Mouse (Mus musculus) frontal cortex, adult 2 months (tissue): ENCODE data around the gene Muc5b. TPM values are rescaled to one million over a fixed set of nuclear protein-coding genes. Genes with fewer than 3 reads are reported as not detected.

Source experiments
- DNase-seq, 2 experiments: peaks; one replicate each; pipeline ENCODE4 v3.0.0; 2022; ENCODE audit warnings: low spot score in 1 of 2; ENCODE audit errors: extremely low spot score in 1 of 2
- polyA plus RNA-seq: library from polyadenylated mRNA; depleted of rRNA; stranded (reverse); fragments of >200 nt; gene quantifications from 2 replicates; pipeline ENCODE4 v1.2.3, GENCODE M21; 2012; rRNA removed

Muc5b gene
- polyA plus RNA-seq, 1 experiment, result 0.02 TPM

- DNase-seq, result no peak
Observed at GRCm38 (mm10) chr7:141901825-141902224, 63.0 kb downstream of the Muc5b start.

- DNase-seq, result peak; percentile 95 to 99
Observed at GRCm38 (mm10) chr7:141902269-141902729, 63.4 kb downstream of the Muc5b start.

- peak; percentile 65 to 77 for DNase-seq
Observed at GRCm38 (mm10) chr7:141902791-141903190, 63.9 kb downstream of the Muc5b start.

- DNase-seq, result no peak
Observed at GRCm38 (mm10) chr7:141908591-141908990, 69.7 kb downstream of the Muc5b start.

- no peak for DNase-seq
Observed at GRCm38 (mm10) chr7:141911305-141911704, 72.4 kb downstream of the Muc5b start.

- DNase-seq, result no peak
Observed at GRCm38 (mm10) chr7:141918407-141918806, 79.5 kb downstream of the Muc5b start, which contains the start of gene Tollip. Gene Tollip, minus strand, starts transcription at chr7:141918507.

Other genes starting within 250 kb of the Muc5b start
- 0.08 TPM in 2 replicates for gene Muc6, start 183.8 kb upstream of the Muc5b start, polyA plus RNA-seq
- gene Muc2, start 148.7 kb upstream of the Muc5b start, polyA plus RNA-seq, result 0.58 and 2.8 TPM in 2 replicates
- gene Muc5ac, start 50.1 kb upstream of the Muc5b start, polyA plus RNA-seq, result 0.02 TPM in 1 of 2 replicates, not detected in the other
- gene Tollip, start 79.4 kb downstream of the Muc5b start, polyA plus RNA-seq, result 101 and 104 TPM in 2 replicates
- gene Brsk2, start 110.7 kb downstream of the Muc5b start, polyA plus RNA-seq, result 115 and 121 TPM in 2 replicates
- 42.2 and 42.9 TPM in 2 replicates for gene Mob2, start 222.0 kb downstream of the Muc5b start, polyA plus RNA-seq